Mouse (Mus musculus) stomach, postnatal 0 days (tissue): ENCODE data around the gene Hist1h2af.

Source experiments
- CTCF ChIP-seq: IDR thresholded peaks from 2 replicates; pipeline ENCODE4 v1.5.1; 2016; ENCODE audit warnings: antibody characterized with exemption, low read depth, mild to moderate bottlenecking, moderate library complexity
- EP300 ChIP-seq: optimal IDR thresholded peaks from 2 replicates; pipeline ENCODE3; 2016; ENCODE audit warnings: antibody characterized with exemption

DNA sequence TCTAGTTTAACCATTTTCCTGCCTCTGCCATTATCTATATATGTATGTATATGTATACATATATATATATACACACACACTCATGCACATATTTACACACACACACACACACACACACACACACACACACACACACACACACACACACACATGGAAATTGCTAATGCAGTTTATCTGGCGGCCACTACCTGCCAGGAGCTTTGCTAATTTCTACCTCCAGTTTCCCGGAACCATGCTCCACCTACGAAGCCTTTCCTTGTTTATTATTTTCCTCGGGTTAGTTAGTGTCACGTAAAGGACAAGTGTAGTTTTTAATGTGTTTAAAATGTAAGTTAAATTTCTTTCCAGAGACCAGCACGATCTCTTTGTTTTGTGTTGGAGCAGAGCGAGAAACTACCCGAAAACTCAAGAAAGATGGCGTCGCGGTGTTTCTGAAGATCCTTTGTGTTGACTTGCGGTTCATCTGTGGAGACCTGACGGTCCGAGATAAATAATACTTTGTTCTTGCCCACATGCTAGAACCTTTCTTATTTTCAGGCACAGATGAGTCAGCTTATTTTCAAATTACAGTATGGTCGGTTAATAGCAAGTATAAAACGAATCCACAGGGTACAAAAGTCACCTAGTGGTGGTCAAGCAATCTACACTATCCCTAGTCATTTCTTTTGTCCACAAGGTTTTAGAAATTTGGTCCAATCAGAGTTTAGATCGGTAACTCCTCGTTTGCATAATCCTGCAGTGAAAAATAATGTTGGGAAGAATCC, 29.2 kb downstream of the Hist1h2af start:
- TF ChIP-seq CTCF (peak; percentile 78), EP300 (no peak)
